Mouse (Mus musculus) adrenal gland, adult 2 months (tissue): ENCODE data around the gene Akap9. TPM values are rescaled to one million over a fixed set of nuclear protein-coding genes. Genes with fewer than 3 reads are reported as not detected.

ENCODE experiments used
- polyA plus RNA-seq: library from polyadenylated mRNA; depleted of rRNA; stranded (reverse); fragments of >200 nt; gene quantifications from 2 replicates; pipeline ENCODE4 v1.2.3, GENCODE M21; 2012; rRNA removed
- total RNA-seq, 2 experiments: library from RNA; stranded (reverse); gene quantifications; 2 replicates each; pipeline ENCODE4 v1.2.3; 2021

The Akap9 gene
- total and polyA plus RNA-seq, 3 experiments, result 18.3 to 78.5 (median 61.9) TPM

Other genes starting within 250 kb of the Akap9 start
- gene Ankib1, start 125.1 kb upstream of the Akap9 start, total RNA-seq, result 10 to 100 TPM; 58.5 to 90.4 TPM
- gene Ankib1, start 125.1 kb upstream of the Akap9 start, polyA plus RNA-seq, result 6.9 and 10.5 TPM in 2 replicates
- gene Krit1, start 124.9 kb upstream of the Akap9 start, total RNA-seq, result 10 to 100 TPM; 41.9 to 55.7 TPM
- 2.7 and 3.2 TPM in 2 replicates for gene Krit1, start 124.9 kb upstream of the Akap9 start, polyA plus RNA-seq
- under 1 TPM; 0.17 to 0.20 TPM for gene Lrrd1, start 82.9 kb upstream of the Akap9 start, total RNA-seq
- 0.21 and 0.39 TPM in 2 replicates for gene Lrrd1, start 82.9 kb upstream of the Akap9 start, polyA plus RNA-seq
- 1 to 10 TPM; 6.6 to 7.8 TPM for gene Mterf1a, start 34.1 kb upstream of the Akap9 start, total RNA-seq
- 0.17 and 0.41 TPM in 2 replicates for gene Mterf1a, start 34.1 kb upstream of the Akap9 start, polyA plus RNA-seq
- 100 to 1,000 TPM in 1 of 2 experiments, 10 to 100 TPM in 1; 39.8 to 115 TPM for gene Cyp51, start 176.7 kb downstream of the Akap9 start, total RNA-seq
- gene Cyp51, start 176.7 kb downstream of the Akap9 start, polyA plus RNA-seq, result 76.7 and 125 TPM in 2 replicates